Mouse (Mus musculus) cerebellum, adult 2 months (tissue): ENCODE results near the gene Brinp2.

ENCODE experiments used
- CTCF ChIP-seq: fragments of 200-500 bp; IDR thresholded peaks from 2 replicates; pipeline ENCODE4 v1.5.1; 2011; ENCODE audit warnings: low read depth, mild to moderate bottlenecking, control low read depth, low read length, moderate library complexity, borderline replicate concordance; ENCODE audit not compliant: insufficient read depth
- POLR2A ChIP-seq: fragments of 200-500 bp; IDR thresholded peaks from 2 replicates; pipeline ENCODE4 v1.6.1; 2011; ENCODE audit warnings: low read length, control low read depth, borderline replicate concordance; ENCODE audit not compliant: insufficient read depth

GRCm38 (mm10) chr1:158361964-158362291 is 5.8 kb upstream of the Brinp2 start, which contains the start of gene Astn1:
- no peak for TF ChIP-seq CTCF
- no peak for TF ChIP-seq POLR2A
